Mouse (Mus musculus): ENCODE measurements around the gene Mthfsd. TPM values are rescaled to one million over a fixed set of nuclear protein-coding genes. Genes with fewer than 3 reads are reported as not detected.
"Not testable (repeated sequence)": the region's sequence is repeated elsewhere in the genome, so short reads cannot be mapped to it uniquely, and the experiment has no call there.

Gene Mthfsd
- 87.9 and 95.5 TPM in 2 replicates for polyA plus RNA-seq (2012; rRNA removed)

DNA sequence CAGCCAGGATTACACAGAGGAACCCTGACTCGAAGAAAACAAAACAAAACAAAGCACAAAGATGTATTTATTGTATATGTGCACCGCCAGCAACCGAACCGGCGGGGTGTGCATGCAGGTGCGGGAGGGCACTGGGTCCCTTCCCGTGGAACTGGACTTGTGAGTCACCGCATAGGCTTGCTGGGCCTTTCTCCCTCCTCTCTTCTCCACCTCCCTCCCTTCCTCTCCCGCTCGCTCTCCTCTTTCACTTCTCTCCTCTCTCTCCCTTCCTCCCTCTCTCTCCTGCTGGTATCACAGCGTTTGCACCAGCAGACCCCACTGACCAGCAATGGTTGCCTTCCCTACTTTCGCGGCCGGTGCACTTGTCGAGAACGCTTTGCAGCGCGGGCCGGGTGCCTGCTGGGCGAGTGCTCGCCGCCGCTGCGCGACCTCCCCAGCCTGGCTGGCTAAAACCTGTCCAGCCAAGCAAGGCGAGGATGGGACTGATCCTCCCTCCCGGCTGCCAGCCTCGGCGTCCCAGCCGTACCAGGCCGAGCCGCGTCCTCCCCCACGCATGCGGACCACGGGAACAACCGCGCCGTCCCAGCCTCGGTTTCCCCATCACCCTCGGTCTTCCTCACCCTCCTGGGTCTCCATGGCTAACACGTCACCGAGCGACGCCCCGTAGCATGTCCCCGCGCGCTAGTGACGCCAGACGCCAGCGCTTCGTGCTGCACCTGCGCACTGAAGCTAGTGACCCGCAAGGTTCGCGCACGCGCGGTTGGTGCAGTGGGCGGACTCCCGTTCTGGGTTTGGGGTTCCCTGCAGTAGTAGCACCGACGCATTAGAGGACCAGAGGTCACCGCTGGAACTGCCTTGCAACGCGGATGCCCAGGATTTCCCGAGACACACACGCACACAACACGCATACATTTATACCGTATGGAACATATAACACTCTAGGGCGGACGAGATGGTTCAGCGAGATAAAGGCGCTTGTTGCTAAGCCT, at the start of gene Mthfsd:
Gene Mthfsd (minus strand): TSS at position 725 of the 989 bp plus-strand sequence.
- peak; percentile 97 to 100 for DNase-seq (ENCODE audit: extremely low spot score in 1 of 2, low spot score in 1 of 2)

- DNase-seq (ENCODE audit: extremely low spot score in 1 of 2, low spot score in 1 of 2), result no peak
These were observed 48.8 kb upstream of the Mthfsd start for GRCm38 (mm10) chr8:121156990-121157491.

- DNase-seq (ENCODE audit: extremely low spot score in 1 of 2, low spot score in 1 of 2), result no peak
These were observed 44.2 kb upstream of the Mthfsd start for GRCm38 (mm10) chr8:121152394-121152793.

DNA sequence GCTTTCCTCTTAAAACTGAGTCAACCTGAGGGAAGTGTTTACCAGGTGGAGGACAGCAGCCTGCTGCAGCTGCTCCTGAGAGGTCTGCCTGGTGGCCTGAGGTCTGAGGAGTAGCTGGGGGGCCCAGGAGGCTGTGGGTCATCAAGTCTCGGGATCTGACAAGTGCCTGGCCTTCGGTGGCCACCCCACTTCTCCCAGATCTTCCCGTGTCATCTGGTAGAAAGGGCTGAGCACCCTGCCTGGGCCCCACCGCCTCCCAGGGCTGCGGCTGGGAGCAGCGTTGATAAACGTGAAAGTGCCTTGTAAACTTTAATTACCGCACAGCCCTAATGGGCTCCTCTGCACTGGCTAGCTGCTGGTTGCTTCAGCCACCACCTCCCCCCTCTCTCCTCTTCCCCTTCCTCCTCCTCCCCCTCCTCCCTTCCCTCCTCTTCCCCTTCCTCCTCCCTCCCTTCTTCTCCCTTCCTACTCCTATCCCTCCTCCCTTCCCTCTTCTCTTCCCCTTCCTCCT, 40.4 kb upstream of the Mthfsd start:
- DNase-seq (ENCODE audit: extremely low spot score in 1 of 2, low spot score in 1 of 2), result no peak

- not testable (repeated sequence) for DNase-seq (ENCODE audit: extremely low spot score in 1 of 2, low spot score in 1 of 2)
These were observed 37.4 kb upstream of the Mthfsd start for GRCm38 (mm10) chr8:121145457-121146134.

DNA sequence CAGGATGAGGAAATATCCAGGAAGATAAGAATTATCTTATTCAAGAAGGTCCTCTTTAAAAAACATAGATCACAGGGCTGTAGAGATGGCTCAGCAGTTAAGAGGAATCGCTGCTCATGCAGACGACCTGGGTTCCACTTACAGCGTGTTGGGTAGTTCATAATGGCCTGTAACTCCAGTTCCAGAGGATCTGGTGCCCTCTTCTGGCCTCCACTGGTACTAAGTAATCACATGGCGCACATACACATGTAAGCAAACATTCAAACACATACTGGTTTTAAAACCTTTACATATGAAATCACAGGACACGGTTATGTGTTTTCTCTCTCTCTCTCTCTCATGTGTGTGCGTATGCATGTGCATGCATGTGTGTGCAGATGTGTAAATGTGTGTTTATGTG, 28.7 kb upstream of the Mthfsd start:
- DNase-seq (ENCODE audit: extremely low spot score in 1 of 2, low spot score in 1 of 2), result no peak

- DNase-seq (ENCODE audit: extremely low spot score in 1 of 2, low spot score in 1 of 2), result no peak
These were observed 26.3 kb upstream of the Mthfsd start for GRCm38 (mm10) chr8:121134512-121134911.

DNA sequence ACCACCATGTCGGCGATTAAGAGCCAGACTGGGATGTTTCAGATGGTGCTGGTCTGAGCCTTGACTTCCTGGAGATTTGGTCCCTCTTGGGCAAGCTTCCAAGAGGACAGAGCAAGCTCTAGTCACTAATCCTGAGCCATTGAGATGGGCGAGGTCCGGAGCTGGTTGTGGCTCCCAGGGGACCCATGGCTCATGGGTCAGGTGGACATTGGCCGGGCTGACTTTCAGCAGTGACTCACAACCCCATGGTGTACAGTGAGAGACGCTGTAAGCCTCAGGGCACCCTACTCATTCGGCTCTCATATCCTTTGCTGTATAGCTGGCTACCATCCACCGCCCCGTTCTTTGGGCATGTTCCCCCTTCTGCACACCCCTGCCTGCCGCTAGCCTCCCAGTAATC, 25.9 kb upstream of the Mthfsd start:
- DNase-seq (ENCODE audit: extremely low spot score in 1 of 2, low spot score in 1 of 2), result no peak

DNA sequence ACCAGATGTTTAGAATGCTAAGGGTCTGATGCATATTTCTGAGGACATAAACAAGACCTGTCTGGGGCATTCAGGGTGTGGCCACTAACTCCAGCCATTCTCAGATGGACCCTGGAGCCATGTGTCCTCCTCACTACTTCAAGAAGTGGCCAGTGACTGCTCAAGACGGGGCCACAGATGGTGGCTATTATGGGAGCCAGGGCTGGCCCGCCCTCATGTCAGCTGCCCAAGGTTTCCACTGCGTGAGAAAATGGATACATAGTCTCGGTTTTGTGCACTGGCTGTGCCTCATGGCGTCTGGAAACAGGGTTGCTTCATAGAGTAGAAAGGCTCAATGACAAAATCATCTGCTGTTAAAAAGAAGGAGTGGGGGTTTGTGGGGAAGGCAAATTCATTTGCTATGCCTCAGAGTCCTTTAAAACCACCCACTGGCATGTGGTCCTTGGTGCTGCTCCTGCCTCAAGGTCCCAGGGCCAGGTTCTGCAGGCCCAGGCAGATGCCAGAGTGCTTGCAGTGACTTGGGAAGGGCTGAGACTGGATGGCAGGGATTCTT, 24.8 kb upstream of the Mthfsd start:
- no peak for DNase-seq (ENCODE audit: extremely low spot score in 1 of 2, low spot score in 1 of 2)

GRCm38 (mm10) chr8:121130522-121130921, 22.3 kb upstream of the Mthfsd start:
- DNase-seq (ENCODE audit: extremely low spot score in 1 of 2, low spot score in 1 of 2), result no peak

GRCm38 (mm10) chr8:121129265-121129940, 21.2 kb upstream of the Mthfsd start:
- no peak for DNase-seq (ENCODE audit: extremely low spot score in 1 of 2, low spot score in 1 of 2)

- no peak for DNase-seq (ENCODE audit: extremely low spot score in 1 of 2, low spot score in 1 of 2)
These were observed 20.5 kb upstream of the Mthfsd start for GRCm38 (mm10) chr8:121128531-121129264.

DNA sequence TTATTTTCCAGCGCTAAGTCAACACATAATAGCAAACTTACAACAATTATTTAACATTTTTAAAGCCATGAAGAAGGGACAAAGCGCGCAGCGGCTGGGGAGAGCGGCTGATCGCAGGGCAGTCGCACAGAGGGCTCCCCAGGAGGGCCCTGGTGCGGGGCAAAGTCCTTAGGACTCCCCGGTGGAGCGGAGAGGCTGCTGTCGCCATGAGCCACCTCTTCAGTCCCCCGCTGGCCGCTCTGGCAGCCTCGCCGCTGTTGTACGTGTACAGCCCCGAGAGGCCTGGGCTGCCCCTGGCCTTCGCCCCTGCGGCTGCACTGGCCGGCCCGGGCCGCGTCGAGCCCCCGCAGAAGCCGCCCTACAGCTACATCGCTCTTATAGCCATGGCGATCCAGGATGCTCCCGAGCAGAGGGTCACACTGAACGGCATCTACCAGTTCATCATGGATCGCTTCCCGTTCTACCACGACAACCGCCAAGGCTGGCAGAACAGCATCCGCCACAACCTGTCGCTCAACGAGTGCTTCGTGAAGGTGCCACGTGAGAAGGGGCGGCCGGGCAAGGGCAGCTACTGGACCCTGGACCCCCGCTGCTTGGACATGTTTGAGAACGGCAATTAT, 19.7 kb upstream of the Mthfsd start, which contains the start of gene Foxl1:
Gene Foxl1 (plus strand): TSS at position 185 of the 620 bp plus-strand sequence.
- DNase-seq (ENCODE audit: extremely low spot score in 1 of 2, low spot score in 1 of 2), result no peak

DNA sequence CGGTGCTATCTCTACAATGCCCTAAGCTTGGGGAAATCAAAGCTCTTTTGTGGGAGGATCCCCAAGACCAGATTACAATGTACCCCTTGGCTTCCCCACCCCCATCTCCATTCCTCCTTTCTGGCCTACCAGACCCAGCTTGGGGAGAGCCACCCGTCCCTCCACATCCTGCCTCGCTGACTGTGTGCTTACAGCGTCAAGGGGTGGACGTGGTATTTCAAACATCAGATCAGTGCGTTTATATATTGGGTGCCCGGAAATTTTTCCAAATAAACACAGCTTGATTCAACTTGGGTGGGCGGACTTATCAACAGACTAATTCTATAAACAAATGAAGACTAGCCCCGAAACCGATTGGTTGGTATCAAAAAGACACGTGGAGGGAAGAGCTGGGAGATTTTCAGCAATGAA, 19.1 kb upstream of the Mthfsd start:
- no peak for DNase-seq (ENCODE audit: extremely low spot score in 1 of 2, low spot score in 1 of 2)

- DNase-seq (ENCODE audit: extremely low spot score in 1 of 2, low spot score in 1 of 2), result no peak
These were observed 18.5 kb upstream of the Mthfsd start for GRCm38 (mm10) chr8:121126694-121127093.

GRCm38 (mm10) chr8:121126191-121126590, 18.0 kb upstream of the Mthfsd start:
- DNase-seq (ENCODE audit: extremely low spot score in 1 of 2, low spot score in 1 of 2), result no peak

DNA sequence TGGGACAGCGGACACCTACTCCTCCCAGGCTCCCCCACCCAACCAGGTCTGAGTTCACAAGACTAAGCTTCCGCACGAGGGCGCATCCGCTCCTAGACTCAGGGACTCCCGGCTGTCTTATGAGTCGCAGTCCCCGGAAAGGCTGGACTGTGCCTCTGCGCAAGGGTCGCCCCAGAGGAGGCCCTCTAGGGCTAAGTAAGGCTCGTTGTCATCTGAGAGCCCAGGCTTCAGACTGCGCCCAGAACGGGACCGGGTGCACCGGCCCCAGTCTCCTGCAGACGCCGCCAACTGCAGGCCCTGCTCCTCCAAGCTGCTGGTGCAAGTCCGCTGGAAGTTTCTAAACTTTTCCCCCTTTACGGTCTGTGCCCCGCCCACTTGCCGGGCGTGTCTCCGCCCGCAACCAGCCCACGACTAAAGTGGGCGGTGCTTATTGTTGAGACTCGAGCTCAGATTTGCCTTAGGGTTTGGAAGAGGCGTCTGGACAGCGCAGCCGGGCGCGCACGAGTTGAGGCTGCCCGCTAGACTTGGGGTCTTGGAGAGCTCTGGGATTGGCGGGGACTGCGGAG, 17.2 kb upstream of the Mthfsd start:
- peak in 1 of 2 experiments; percentile 61 for DNase-seq (ENCODE audit: extremely low spot score in 1 of 2, low spot score in 1 of 2)

DNA sequence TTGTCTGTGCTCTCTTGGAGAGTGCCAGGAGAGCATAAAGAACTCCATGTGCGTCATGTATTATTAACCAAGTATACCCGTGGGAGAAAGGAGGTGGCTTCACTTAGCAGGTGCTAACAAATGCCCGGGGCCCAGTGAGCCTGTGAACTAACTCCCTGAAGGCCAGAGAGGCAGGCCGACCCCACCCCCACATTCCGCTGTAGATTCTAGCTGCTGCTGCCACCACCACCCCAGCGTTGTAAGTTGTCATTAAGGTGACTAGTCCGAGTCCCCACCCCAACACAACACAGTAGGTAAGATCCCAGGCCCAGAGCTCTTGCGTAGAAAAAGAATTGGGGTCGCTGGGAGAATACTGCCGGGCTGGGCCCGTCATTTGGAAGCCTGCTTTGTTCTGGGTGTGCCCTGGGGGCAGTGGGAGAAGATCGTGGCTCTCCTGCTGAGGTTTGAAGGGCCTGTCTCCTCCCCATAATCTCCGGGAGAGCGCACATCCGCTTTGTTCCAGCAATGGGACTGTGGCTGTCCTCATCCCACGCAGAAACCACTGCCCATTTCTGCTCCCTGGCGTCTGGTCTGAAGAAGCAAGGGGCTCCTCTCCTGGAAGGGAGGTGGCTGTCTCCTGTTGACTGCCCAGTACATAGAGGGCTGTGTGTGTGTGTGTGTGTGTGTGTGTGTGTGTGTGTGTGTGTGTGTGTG, 16.5 kb upstream of the Mthfsd start:
- DNase-seq (ENCODE audit: extremely low spot score in 1 of 2, low spot score in 1 of 2), result no peak

Measured in frontal cortex, adult 2 months (tissue).